Mouse (Mus musculus) heart, adult 8-10 months (tissue): ENCODE data around the gene Traf5. TPM values are rescaled to one million over a fixed set of nuclear protein-coding genes. Genes with fewer than 3 reads are reported as not detected.

Experiments
- DNase-seq: peaks from one replicate; pipeline ENCODE4 v3.0.0; 2022; ENCODE audit warnings: low spot score
- microRNA-seq: library from miRNA; unstranded; fragments of <30 nt; microRNA quantifications from one replicate; pipeline ENCODE4 v1.2.0, GENCODE M21; 2022
- total RNA-seq, 4 experiments: library from RNA; stranded (reverse); gene quantifications; 2 replicates each; pipeline ENCODE4 v1.2.4; 2022

Traf5 gene
- total RNA-seq, 4 experiments from 2014 or later, result 3.2 to 4.9 (median 4.3) TPM

- no peak for DNase-seq
These were observed 117.6 kb downstream of the Traf5 start for GRCm38 (mm10) chr1:191974509-191975405.

- DNase-seq, result no peak
These were observed 122.4 kb downstream of the Traf5 start for GRCm38 (mm10) chr1:191969939-191970338.

- peak; percentile 80 for DNase-seq
These were observed 127.4 kb downstream of the Traf5 start for GRCm38 (mm10) chr1:191964773-191965481.

- DNase-seq, result peak; percentile 86
These were observed 128.2 kb downstream of the Traf5 start for GRCm38 (mm10) chr1:191963948-191964772.

GRCm38 (mm10) chr1:191963413-191963812 lies 128.9 kb downstream of the Traf5 start:
- no peak for DNase-seq

- DNase-seq, result no peak
These were observed 131.4 kb downstream of the Traf5 start for GRCm38 (mm10) chr1:191960946-191961345.

- DNase-seq, result peak; percentile 60
These were observed 135.0 kb downstream of the Traf5 start for GRCm38 (mm10) chr1:191957321-191957720.

GRCm38 (mm10) chr1:191956871-191957270 lies 135.5 kb downstream of the Traf5 start:
- peak; percentile 61 for DNase-seq

GRCm38 (mm10) chr1:191956261-191956660 lies 136.1 kb downstream of the Traf5 start:
- DNase-seq, result peak; percentile 74

- DNase-seq, result peak; percentile 81
These were observed 137.3 kb downstream of the Traf5 start for GRCm38 (mm10) chr1:191955101-191955500.

- no peak for DNase-seq
These were observed 139.5 kb downstream of the Traf5 start for GRCm38 (mm10) chr1:191952733-191953335.

GRCm38 (mm10) chr1:191950611-191951010 lies 141.7 kb downstream of the Traf5 start:
- DNase-seq, result no peak

GRCm38 (mm10) chr1:191948600-191948999 lies 143.8 kb downstream of the Traf5 start:
- no peak for DNase-seq

- DNase-seq, result no peak
These were observed 144.6 kb downstream of the Traf5 start for GRCm38 (mm10) chr1:191947796-191948195.

Small RNAs within 50 kb of the gene (microRNA-seq; reads per million reads assigned to microRNA genes)
- gene Mir3473c, result not detected

Other genes starting within 250 kb of the Traf5 start
- gene Slc30a1, start 185.8 kb downstream of the Traf5 start, total RNA-seq, result 10 to 100 TPM; 16.2 to 19.5 (median 16.6) TPM
- gene Rd3, start 115.2 kb downstream of the Traf5 start, total RNA-seq, result under 1 TPM; 0.06 to 0.14 (median 0.12) TPM
- gene Rcor3, start 45.5 kb upstream of the Traf5 start, total RNA-seq, result 10 to 100 TPM; 29.7 to 41.6 (median 37.0) TPM
- under 1 TPM; 0.06 to 0.12 (median 0.10) TPM for gene Kcnh1, start 98.2 kb upstream of the Traf5 start, total RNA-seq